Mouse (Mus musculus): ENCODE results near the gene Stt3b. TPM values are rescaled to one million over a fixed set of nuclear protein-coding genes. Genes with fewer than 3 reads are reported as not detected.
A peak's percentile ranks its signal among the peaks of the same experiment; 100 is the strongest.

Gene Stt3b
- polyA plus RNA-seq, 1 experiment from 2014 or later = 99.9 TPM

DNA sequence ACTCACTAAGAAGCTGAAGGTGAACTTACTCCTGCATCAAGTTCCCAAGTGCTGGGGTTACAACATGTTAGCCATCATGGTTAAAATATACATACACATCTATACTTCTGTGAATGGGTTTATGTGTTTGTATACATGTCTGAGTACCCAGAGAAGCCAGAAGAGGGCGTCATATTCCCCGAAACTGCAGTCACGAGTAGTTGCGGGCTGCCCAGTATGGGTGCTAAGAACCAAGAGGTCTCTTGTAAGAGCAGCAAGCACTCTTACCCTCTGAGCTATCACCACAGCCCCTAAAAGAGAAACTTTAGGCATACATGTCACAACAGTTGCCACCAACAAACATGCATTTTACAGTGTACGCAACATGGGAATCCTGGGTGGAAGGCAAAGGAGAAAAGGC lies 70.4 kb downstream of the Stt3b start:
- WGBS = 92% methylated on average over 5 of the region's 5 CpGs
- H3K27me3 ChIP-seq (ENCODE audit: low read depth, poor library complexity, severe bottlenecking) = no peaks in the 10 kb centered on the region
- no peak for DNase-seq (ENCODE audit: low spot score)

DNA sequence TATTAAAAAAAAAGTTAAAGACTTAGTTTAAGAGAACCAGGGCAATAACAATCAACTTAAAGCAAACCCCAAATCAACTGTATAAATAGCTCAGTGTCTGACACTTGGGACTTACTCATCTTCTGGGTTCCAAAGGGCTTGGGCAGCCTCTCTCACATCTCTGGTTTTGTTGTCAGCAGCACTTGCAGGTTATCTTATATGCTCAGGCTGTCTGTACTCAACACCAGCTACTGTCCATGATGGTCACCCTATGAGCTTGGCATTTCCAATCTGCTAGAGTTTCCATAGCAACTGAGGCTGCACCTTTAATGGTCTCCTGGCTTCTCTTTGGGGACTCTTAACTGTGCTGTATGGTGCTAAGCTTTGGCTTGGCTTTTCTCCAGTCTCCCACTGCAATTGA lies 72.3 kb downstream of the Stt3b start:
- H3K4me1 ChIP-seq = no peaks in the 10 kb centered on the region
- H3K36me3 ChIP-seq = peaks cover 47% of the 10 kb centered on the region
- no peak for DNase-seq (ENCODE audit: low spot score)
- H3K4me3 ChIP-seq = no peak overlapping the region
- H3K9me3 ChIP-seq (replicated peaks) = no peaks in the 10 kb centered on the region
- H3K27ac ChIP-seq (replicated peaks) = no peak overlapping the region
- H3K27me3 ChIP-seq (ENCODE audit: low read depth, poor library complexity, severe bottlenecking) = no peaks in the 10 kb centered on the region

More for the DNA sequence above, 70.4 kb downstream of the Stt3b start:
- Histone ChIP-seq H3K9me3 (replicated peaks) (no peaks in the 10 kb centered on the region), H3K4me1 (no peaks in the 10 kb centered on the region), H3K27ac (replicated peaks) (no peak overlapping the region), H3K4me3 (no peak overlapping the region), H3K36me3 (peaks cover 67% of the 10 kb centered on the region)

DNA sequence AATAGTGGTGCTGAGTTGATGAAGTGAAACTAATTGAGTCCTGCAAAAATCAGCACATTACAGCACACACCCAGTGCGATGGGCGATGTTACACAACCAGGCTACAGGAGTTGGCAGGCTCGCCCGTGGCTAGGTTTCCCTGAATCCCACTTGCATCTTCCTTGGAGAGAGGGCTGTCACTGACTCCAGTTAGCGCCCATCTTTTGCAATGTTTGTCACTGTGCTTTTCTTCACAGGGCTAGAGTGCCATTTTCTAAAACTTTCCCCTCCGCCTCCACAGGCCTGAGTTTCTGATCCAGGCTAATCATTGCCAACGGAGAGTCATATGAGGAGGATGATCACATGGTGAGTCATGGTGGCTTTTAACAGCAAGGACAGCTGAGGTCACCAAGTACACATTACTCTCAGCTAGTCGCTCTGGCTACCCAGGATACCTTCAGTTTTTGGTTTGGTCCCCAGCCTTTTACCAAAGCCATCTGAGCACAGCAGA lies 73.8 kb downstream of the Stt3b start:
- peaks cover 32% of the 10 kb centered on the region for H3K36me3 ChIP-seq
- WGBS = 93% methylated on average over 8 of the region's 8 CpGs
- no peak for DNase-seq (ENCODE audit: low spot score)
- H3K27me3 ChIP-seq (ENCODE audit: low read depth, poor library complexity, severe bottlenecking) = no peaks in the 10 kb centered on the region
- no peak overlapping the region for H3K4me3 ChIP-seq
- H3K27ac ChIP-seq (replicated peaks) = no peak overlapping the region
- no peaks in the 10 kb centered on the region for H3K4me1 ChIP-seq
- no peaks in the 10 kb centered on the region for H3K9me3 ChIP-seq (replicated peaks)

- no peak for DNase-seq (ENCODE audit: low spot score)
These were observed 75.7 kb downstream of the Stt3b start for GRCm38 (mm10) chr9:115234561-115234960.

DNA sequence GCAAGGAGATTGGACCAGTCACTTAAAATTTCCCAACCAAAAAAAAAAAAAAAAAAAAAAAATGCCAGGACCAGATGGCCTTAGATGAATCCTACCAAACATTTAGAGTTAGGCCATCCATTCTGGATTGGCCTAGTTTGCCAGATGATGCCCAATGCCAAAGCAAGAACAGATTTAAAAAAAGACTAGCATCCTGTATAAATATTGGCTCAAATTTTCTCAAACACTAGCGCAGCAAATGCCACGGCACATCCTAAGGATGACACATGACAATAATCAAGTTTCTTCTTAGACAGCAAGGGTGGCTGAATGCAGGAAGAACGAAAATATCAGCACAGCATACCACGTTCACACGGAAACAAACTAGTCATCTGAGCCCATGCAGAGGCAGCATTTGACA lies 76.5 kb downstream of the Stt3b start:
- peaks cover 14% of the 10 kb centered on the region for H3K4me1 ChIP-seq
- no peak overlapping the region for H3K4me3 ChIP-seq
- no peak overlapping the region for H3K27ac ChIP-seq (replicated peaks)
- peaks cover 6% of the 10 kb centered on the region for H3K36me3 ChIP-seq
- no peaks in the 10 kb centered on the region for H3K9me3 ChIP-seq (replicated peaks)
- DNase-seq (ENCODE audit: low spot score) = no peak
- H3K27me3 ChIP-seq (ENCODE audit: low read depth, poor library complexity, severe bottlenecking) = no peaks in the 10 kb centered on the region
- 95% methylated on average over 5 of the region's 5 CpGs for WGBS

More at GRCm38 (mm10) chr9:115234561-115234960, 75.7 kb downstream of the Stt3b start:
- no peaks in the 10 kb centered on the region for H3K27me3 ChIP-seq (ENCODE audit: low read depth, poor library complexity, severe bottlenecking)
- no peak overlapping the region for H3K4me3 ChIP-seq
- no peaks in the 10 kb centered on the region for H3K9me3 ChIP-seq (replicated peaks)
- H3K27ac ChIP-seq (replicated peaks) = no peak overlapping the region
- peaks cover 9% of the 10 kb centered on the region for H3K4me1 ChIP-seq
- peaks cover 14% of the 10 kb centered on the region for H3K36me3 ChIP-seq
- 88% methylated on average over 2 of the region's 2 CpGs for WGBS

- Histone ChIP-seq H3K9me3 (replicated peaks) (no peaks in the 10 kb centered on the region), H3K4me1 (peaks cover 14% of the 10 kb centered on the region), H3K27ac (replicated peaks) (no peak overlapping the region), H3K27me3 (ENCODE audit: low read depth, poor library complexity, severe bottlenecking) (no peaks in the 10 kb centered on the region), H3K4me3 (no peak overlapping the region), H3K36me3 (no peaks in the 10 kb centered on the region; the same call in 1 of the 2 replicates)
- 96% methylated on average over 3 of the region's 3 CpGs for WGBS
- no peak for DNase-seq (ENCODE audit: low spot score)
These were observed 78.7 kb downstream of the Stt3b start for GRCm38 (mm10) chr9:115231476-115231875.

DNA sequence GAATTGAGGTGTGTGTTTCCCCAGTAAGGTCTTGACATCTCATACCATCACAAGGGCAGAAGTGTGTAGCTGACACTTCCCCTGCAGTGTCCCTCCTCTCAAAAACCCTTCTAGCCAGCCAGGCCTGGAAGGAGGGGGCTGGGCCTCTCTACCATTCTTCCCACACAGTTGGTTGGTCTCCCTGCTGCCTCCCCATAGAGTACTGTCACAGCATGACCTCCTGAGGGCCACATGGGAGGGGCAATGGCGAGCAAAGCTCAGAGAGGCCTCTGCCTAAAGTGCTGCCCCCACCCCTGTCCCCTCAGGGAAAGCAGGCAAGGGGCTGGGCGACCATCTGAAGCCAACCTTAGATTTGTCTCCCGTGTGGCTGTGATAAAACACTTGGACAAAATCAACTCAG lies 80.1 kb downstream of the Stt3b start:
- no peak overlapping the region for H3K4me3 ChIP-seq
- H3K9me3 ChIP-seq (replicated peaks) = no peaks in the 10 kb centered on the region
- DNase-seq (ENCODE audit: low spot score) = no peak
- no peaks in the 10 kb centered on the region for H3K27me3 ChIP-seq (ENCODE audit: low read depth, poor library complexity, severe bottlenecking)
- 0 out of 2 replicates have a peak overlapping the region, but pooled peaks have one; percentile 42 for H3K27ac ChIP-seq (replicated peaks)
- WGBS = 19% methylated on average over 3 of the region's 3 CpGs
- no peaks in the 10 kb centered on the region; the same call in 1 of the 2 replicates for H3K36me3 ChIP-seq
- peaks cover 15% of the 10 kb centered on the region for H3K4me1 ChIP-seq

DNA sequence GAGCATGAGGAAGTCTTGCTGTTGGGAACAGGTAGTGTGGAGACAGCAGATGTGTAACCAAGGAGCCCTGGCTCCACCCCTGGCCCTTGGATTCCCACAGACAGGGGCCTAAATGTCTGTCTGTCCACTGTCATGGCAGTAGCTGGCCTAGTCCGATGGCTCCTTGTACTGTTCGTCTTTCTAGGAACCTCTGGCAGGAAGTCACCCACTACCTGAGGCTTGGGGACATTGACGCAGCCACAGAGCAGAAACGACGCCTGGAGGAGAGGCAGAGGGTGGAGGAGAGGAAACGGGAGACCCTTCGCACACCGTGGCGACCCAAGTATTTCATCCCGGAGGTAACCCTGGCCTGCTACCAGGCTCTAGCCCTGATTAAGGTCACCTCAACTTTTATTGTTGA lies 80.5 kb downstream of the Stt3b start:
- DNase-seq (ENCODE audit: low spot score) = no peak
- H3K4me1 ChIP-seq = peaks cover 19% of the 10 kb centered on the region
- H3K27ac ChIP-seq (replicated peaks) = 0 out of 2 replicates have a peak overlapping the region, but pooled peaks have one; percentile 42
- H3K27me3 ChIP-seq (ENCODE audit: low read depth, poor library complexity, severe bottlenecking) = no peaks in the 10 kb centered on the region
- H3K4me3 ChIP-seq = no peak overlapping the region
- H3K36me3 ChIP-seq = no peaks in the 10 kb centered on the region; the same call in 1 of the 2 replicates
- 73% methylated on average over 10 of the region's 10 CpGs for WGBS
- H3K9me3 ChIP-seq (replicated peaks) = no peaks in the 10 kb centered on the region

- H3K4me3 ChIP-seq = no peak overlapping the region
- no peak for DNase-seq (ENCODE audit: low spot score)
- H3K27ac ChIP-seq (replicated peaks) = no peak overlapping the region
- WGBS = 67% methylated on average over 4 of the region's 4 CpGs
- no peaks in the 10 kb centered on the region for H3K27me3 ChIP-seq (ENCODE audit: low read depth, poor library complexity, severe bottlenecking)
- H3K36me3 ChIP-seq = no peaks in the 10 kb centered on the region; the same call in 1 of the 2 replicates
- H3K4me1 ChIP-seq = peaks cover 22% of the 10 kb centered on the region
- H3K9me3 ChIP-seq (replicated peaks) = no peaks in the 10 kb centered on the region
These were observed 81.1 kb downstream of the Stt3b start for GRCm38 (mm10) chr9:115229145-115229544.

GRCm38 (mm10) chr9:115224744-115225354 lies 85.4 kb downstream of the Stt3b start:
- no peaks in the 10 kb centered on the region for H3K27me3 ChIP-seq (ENCODE audit: low read depth, poor library complexity, severe bottlenecking)
- no peaks in the 10 kb centered on the region for H3K36me3 ChIP-seq
- 27% methylated on average over 7 of the region's 7 CpGs for WGBS
- no peak for DNase-seq (ENCODE audit: low spot score)
- no peak overlapping the region for H3K4me3 ChIP-seq
- H3K27ac ChIP-seq (replicated peaks) = no peak overlapping the region
- peaks cover 16% of the 10 kb centered on the region for H3K4me1 ChIP-seq
- no peaks in the 10 kb centered on the region for H3K9me3 ChIP-seq (replicated peaks)

- Histone ChIP-seq H3K27me3 (ENCODE audit: low read depth, poor library complexity, severe bottlenecking) (no peaks in the 10 kb centered on the region; the same call in 1 of the 2 replicates), H3K36me3 (no peaks in the 10 kb centered on the region), H3K4me1 (peaks cover 15% of the 10 kb centered on the region), H3K27ac (replicated peaks) (no peak overlapping the region), H3K4me3 (no peak overlapping the region), H3K9me3 (replicated peaks) (no peaks in the 10 kb centered on the region)
- WGBS = 94% methylated on average over 7 of the region's 7 CpGs
- no peak for DNase-seq (ENCODE audit: low spot score)
These were observed 89.0 kb downstream of the Stt3b start for GRCm38 (mm10) chr9:115221265-115221664.

DNA sequence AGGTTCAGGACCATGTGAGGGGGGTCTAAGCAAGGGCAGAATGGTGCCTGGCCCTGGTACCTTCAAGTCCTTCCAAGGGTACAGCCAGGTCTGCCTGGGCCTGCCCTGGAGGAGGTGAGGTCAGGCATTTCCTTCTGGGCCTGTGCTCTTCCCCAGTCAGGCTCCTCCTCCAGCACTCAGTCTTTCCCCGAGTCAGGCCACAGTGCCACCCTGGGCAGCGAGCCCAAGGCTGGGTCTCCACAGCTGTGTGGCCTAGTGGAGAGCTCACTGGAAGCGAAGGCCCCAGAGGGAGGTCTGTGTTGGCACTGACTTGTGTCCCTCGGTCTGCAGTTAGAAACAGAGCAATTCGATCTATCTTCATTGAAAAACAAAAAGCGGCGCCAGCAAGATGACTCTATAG lies 89.8 kb downstream of the Stt3b start:
- H3K27me3 ChIP-seq (ENCODE audit: low read depth, poor library complexity, severe bottlenecking) = no peaks in the 10 kb centered on the region; the same call in 1 of the 2 replicates
- DNase-seq (ENCODE audit: low spot score) = no peak
- no peaks in the 10 kb centered on the region for H3K9me3 ChIP-seq (replicated peaks)
- H3K4me3 ChIP-seq = no peak overlapping the region
- WGBS = 86% methylated on average over 7 of the region's 7 CpGs
- H3K36me3 ChIP-seq = no peaks in the 10 kb centered on the region
- H3K27ac ChIP-seq (replicated peaks) = no peak overlapping the region
- H3K4me1 ChIP-seq = peaks cover 23% of the 10 kb centered on the region

GRCm38 (mm10) chr9:115217984-115218383 lies 92.2 kb downstream of the Stt3b start:
- peaks cover 30% of the 10 kb centered on the region for H3K4me1 ChIP-seq
- DNase-seq (ENCODE audit: low spot score) = no peak

More at GRCm38 (mm10) chr9:115217984-115218383, 92.2 kb downstream of the Stt3b start:
- H3K36me3 ChIP-seq = no peaks in the 10 kb centered on the region
- H3K9me3 ChIP-seq (replicated peaks) = no peaks in the 10 kb centered on the region
- H3K27ac ChIP-seq (replicated peaks) = no peak overlapping the region
- no peak overlapping the region for H3K4me3 ChIP-seq
- 29% methylated on average over 9 of the region's 9 CpGs for WGBS
- H3K27me3 ChIP-seq (ENCODE audit: low read depth, poor library complexity, severe bottlenecking) = no peaks in the 10 kb centered on the region; the same call in 1 of the 2 replicates

Measured in midbrain, embryonic 10.5 days (tissue).